Mouse (Mus musculus) cerebellum, adult 9-10 months (tissue): Measurements from ENCODE around the gene Car14.
A peak's percentile ranks its signal among the peaks of the same experiment; 100 is the strongest.

ENCODE experiments used
- DNase-seq: peaks from one replicate; pipeline ENCODE4 v3.0.0; 2022

The Car14 gene

DNA sequence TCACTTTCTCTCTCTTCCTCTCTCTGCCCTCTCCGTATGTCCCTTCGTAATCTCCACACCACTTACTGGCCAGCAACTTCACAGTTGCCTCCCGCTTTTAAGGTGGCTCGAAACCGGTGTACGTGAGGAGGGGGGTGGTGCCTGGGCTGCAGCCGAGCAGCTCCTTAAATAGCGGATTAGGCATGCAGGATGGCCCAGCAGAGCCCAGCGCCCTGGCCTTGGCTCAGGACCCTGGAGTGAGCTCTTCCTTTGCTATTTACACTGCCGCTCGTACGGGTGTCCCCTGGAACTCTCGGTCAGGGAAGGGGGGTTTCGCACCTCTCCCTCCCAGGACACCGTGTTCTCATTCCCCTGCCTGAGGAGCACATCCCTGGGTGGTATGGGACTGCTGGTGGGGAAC lies at the start of gene Car14:
Gene Car14 (minus strand): TSS at position 124 of the 400 bp plus-strand sequence.
- no peak for DNase-seq

DNA sequence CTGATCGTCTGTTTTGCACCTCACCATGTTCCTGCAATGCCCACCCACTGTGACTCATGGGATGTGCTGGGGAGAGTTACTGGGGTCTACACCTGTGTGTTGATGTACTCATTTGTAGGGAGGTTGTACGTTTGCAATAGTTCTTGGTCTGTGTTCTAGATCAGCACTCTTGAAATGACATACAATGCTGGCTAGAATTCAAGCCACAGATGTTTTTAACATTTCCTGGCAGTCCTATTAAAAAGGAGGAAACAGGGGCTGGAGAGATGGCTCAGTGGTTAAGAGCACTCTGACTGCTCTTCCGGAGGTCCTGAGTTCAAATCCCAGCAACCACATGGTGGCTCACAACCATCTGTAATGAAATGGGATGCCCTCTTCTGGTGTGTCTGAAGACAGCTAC lies 49.0 kb upstream of the Car14 start:
- DNase-seq: no peak

DNA sequence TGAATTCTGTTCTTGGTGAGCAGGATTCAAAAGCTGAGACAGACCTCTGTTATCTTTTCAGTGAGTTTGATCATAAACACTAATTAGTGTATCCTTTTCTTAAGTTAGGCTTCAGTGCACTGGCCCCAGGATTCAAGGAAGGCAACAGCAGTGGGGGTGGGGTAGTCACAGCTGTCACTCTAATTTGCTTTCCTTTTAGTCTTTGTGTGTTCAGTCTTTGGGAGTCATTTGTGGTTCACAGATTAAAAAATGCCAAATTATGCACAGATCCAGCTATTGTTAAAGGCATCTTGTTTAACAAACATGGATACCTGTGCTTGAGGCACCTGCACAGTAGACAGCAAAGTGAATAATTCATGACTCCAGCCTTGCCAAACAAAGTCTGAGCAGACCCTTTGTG lies 48.5 kb upstream of the Car14 start:
- DNase-seq: no peak

DNA sequence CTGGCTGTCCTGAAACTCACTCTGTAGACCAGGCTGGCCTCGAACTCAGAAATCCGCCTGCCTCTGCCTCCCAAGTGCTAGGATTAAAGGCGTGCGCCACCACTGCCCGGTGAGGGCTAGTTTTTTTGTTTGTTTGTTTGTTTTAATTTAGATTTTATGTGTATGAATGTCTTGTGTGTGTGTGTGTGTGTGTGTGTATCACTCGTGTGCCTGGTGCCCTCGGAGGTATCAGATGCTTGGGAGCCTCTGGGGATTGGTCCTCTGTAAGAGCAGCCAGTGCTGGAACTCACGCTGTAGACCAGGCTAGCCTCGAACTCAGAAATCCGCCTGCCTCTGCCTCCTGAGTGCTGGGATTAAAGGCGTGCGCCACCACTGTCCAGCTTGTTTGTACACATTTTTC lies 47.1 kb upstream of the Car14 start:
- DNase-seq: peak; percentile 53

DNA sequence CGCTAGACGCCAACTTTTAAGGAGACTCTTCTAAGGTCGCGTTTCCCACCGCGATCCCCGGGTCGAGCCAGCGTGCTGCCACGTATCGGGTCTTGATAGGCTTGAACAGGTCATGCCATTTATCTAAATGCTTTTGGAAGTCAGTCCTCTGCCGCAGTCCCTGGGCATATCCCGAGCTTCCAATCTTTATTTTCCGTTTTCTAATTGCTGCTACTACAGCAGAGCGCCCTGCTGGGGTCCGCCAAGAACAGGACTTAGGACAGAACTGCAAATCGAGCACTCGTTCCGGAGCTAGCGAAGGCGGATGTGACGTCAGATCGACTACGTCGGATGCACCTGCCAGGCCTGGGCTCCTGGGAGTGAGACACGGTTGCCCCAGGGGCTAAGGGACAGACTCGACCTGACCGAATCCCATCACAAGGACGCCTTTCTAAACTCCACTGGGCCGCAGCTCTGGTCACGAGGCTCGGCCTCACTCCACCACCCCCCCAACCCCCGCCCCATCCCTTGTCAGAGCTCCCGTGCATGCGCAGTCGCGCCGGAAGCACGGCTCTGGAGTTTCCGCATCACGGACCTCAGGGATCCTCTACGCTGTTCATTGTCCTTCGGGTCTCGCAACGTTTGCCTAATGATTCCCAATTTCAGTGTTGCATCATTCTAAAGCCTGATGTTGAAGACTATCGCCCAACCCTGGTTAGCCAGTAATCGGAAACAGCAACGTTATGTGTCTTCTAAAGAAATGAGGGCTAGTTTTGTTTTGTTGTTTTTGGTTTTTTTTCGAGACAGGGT lies 46.5 kb upstream of the Car14 start:
- DNase-seq: peak; percentile 95

DNA sequence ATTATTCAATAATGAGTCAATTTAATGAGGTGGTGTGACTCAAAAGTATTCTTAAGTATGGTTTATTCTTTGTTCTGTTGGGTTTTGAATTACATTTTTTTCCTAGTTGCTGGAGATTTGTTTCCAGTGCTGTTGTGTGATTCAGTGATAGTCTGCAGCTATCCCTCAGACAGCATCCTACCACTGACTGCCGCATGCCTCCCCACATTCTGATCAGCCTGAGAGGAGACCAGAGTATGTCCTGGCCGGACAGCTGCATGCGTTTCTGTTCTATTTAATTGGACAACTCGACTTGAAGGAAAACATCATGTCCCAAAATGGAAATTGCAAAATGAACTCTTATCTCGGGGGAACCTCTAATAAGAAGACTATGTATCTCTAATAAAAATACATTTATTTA lies 43.8 kb upstream of the Car14 start:
- no peak for DNase-seq

DNA sequence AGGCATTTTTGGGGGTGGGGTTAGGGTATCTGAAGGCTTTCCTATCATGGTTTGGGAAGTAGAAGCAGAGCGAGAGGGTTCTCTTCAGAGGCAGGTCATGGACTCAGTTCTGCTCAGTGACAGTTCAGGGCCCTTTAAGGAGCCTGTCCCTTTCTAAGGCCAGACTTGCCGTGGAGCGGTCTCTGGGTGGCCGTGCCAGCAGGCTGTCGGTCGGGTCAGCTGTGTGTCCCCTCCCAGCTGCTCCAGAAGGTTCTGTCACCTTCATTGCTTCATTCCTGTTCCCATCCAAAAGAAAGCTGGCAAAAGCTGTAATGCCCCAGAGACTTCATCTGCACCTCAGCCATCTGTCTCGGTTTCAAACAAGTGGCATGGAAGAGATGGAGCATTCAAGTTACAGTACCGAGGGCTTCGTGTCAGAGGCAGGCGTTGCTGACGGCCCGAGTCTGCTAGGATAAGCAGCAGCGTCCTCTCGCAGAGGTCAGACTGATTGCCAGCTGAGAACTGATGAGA lies 41.3 kb upstream of the Car14 start:
- DNase-seq: no peak

DNA sequence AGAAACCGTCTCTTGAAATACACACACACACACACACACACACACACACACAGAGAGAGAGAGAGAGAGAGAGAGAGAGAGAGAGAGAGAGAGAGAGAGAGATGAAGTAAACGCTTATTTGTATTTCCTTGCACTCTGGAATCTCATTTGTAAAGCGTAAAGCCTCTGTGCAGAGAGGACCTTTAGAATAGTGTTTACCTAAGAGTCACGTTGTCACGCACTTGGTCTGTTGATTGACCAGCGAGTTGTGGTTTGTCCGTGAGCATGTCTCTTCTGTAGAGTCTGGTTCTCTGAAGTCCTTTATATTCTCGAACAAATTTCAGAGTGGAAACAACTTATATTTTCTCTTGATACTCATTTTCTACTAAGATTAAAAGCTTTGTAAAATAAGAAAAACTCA lies 40.3 kb upstream of the Car14 start:
- DNase-seq: no peak

DNA sequence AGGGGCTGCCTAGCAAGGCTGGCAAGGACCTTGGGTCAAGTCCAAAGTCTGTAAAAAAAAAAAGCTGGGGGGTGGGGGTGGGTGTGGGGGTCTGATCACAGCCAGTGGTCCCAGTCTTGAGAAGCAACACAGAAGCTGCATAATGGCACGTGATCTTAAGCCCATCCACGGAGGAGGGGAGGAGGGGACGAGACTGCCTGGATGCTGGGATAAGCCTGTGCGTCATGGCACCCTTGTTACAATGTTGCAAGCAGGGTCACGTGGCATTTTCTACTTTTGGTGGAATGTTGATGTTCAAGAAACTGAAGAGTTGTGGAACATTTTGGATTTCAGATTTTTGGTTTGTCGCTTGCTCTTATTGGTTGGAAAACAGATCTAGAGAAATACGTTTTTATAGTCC lies 38.7 kb upstream of the Car14 start:
- DNase-seq: no peak

DNA sequence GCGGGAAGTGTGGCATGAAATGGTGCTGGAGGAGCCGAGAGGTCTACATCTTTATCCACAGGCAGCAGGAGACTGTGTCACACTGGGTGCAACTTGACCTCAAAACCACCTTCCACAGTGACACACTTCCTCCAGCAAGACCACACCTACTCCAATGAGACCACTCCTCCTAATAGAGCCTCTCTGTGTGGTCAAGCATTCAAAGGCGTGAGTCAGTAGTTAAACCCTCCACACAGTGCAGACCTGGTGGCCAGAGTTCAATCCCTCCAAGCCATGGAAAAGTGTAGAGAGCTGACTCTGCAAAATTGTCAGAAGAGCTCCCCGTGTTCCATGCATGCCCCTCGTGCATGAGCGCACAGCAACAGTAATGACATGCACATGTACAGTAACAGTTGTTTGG lies 38.3 kb upstream of the Car14 start:
- no peak for DNase-seq

DNA sequence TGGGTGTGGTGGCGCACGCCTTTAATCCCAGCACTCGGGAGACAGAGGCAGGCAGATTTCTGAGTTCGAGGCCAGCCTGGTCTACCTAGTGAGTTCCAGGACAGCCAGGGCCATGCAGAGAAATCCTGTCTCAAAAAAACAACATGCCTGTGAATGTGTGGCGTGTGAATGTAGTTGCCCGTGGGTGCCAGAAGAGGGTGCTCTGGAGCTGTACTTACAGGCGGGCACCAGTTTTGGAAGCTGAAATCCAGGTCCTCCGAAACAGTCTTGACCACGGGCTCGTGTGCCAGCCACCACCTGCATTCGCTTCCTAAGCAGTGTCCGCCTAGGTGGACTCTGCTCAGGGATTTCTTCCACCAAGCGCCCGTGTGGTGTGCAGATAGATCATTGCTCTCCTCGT lies 34.3 kb upstream of the Car14 start:
- DNase-seq: no peak

DNA sequence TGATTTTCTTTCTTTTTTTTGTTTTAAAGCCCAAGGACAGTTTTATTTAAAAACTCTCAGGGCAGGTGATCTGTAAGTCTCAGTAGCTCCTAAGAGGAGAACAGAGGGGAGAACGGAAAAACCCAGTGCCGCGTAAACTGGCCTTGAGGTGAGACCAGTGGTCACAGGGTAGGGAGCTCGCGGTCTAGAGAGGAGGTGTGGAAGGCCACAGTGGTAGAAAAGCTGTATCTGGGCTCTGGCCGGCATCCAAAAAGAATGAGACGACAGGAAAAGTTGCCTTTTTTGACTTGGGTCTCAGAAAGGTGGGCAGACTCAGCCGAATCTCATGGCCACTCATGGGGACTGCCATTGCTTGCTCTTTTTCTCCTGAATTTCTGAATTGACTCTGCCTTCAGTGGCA lies 33.7 kb upstream of the Car14 start:
- no peak for DNase-seq

DNA sequence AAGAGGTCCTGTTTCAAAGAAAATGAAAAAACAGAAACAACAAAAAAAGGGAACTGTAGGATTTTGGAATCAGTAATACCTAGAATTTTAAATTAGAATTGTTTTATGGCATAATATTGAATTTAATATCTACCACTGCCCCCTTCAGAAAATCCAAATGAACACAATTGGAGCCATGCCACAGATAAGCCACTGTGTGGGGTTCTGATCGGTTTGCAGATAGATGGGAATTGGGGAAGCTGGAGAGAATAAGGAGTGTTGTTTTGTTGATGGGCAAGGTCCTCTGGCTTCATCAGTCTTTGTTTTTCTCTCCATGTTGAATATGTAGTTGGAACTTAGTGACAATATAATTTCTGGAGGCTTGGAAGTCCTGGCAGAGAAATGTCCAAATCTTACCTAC lies 30.0 kb upstream of the Car14 start:
- DNase-seq: no peak

DNA sequence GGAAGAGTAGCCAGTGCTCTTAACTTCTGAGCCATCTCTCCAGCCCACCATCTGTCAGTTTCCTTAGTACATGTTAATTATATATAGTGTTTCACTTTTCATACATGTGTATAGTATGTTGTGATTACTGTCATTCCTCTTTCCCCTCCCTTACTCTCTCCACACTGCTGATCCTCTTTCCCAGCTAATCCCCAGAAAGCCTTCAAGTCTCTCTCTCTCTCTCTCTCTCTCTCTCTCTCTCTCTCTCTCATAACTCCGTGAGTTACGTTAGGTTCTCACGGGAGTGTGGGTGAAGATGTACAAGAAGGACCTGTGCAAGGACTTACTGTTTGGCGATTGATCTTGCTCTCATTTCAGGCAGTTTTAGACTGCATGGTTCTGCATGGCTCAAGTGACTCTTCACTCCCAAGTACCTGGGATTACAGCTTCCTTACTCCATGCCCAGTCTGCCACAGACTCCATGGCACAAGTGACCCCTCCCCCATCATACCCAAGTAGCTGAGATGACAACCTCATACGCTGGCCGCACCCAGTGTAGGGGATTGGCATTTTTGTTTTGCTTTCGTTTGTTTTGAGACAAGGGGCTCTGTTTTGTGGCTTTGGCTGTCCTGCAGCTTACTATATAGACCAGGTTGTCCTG lies 28.7 kb upstream of the Car14 start:
- DNase-seq: no peak

DNA sequence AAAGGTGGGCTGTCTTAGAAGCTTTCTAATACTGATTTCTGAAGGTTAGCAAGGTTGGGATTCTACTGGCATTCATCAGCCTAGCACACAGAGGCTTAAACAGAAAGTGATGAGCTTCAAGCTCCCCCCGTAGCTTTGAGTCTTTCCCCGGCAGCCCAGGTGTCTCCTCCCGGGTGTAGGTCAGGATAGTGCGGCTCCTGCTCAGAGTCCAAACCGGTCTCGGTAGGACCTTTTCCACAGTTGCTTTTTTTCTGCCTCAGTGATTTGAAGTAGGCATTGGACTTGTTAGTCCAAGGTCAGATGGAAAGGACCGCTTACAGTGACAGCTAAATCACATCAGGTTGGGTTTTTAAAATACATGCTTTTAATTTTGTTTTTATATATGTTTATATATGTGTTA lies 28.1 kb upstream of the Car14 start:
- DNase-seq: no peak

DNA sequence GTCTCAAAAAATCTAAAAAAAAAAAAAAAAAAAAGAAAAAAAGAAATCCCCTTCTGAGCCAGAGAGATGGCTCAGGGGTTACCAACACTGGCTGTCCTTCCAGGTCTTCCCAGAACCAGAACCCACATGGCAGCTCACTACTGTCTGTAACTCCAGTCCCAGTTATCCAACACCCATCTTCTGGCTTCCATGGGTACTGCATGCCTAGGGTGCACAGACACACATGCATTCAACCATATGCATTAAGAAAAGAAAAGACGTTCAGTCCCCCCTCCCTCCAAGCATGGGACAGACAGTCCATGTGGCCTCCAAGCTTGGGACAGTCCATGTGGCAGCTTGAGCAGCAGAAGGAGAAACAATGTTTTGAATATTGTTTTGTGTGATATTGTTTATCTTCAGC lies 27.7 kb upstream of the Car14 start:
- no peak for DNase-seq

DNA sequence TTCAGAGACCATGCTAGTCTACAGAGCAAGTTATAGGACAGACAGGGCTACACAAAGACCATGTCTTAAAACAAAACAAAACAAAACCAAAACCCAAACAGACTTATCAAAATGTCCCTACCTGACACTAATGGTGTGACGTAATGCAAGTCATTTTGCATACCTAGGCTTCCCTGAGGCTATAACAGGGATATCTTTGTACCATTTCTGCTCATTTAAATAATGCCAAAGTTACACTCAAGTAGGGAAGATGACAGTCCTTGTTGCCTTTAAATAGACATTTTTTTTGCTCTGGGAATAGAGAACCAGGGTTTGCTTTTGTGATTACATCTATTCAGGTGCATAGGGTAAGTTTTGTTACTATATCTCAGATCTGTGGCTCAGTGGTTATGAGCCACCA lies 27.0 kb upstream of the Car14 start:
- DNase-seq: no peak

DNA sequence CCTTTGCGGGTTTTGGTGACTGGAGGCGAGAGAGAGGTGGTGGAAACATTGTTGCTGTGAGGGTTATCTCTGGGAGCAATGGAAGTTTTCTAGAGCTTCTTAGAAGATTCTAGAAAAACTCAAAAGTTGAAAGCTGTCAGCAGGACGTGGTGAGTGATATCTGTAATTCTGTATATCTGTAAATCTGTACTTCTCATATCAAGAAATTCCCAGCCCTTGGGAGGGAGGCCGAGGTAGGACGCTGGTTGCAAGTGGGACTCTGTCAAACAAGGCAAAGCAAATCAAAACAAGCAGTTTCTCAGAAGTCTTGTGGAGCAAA lies 25.9 kb upstream of the Car14 start:
- no peak for DNase-seq

DNA sequence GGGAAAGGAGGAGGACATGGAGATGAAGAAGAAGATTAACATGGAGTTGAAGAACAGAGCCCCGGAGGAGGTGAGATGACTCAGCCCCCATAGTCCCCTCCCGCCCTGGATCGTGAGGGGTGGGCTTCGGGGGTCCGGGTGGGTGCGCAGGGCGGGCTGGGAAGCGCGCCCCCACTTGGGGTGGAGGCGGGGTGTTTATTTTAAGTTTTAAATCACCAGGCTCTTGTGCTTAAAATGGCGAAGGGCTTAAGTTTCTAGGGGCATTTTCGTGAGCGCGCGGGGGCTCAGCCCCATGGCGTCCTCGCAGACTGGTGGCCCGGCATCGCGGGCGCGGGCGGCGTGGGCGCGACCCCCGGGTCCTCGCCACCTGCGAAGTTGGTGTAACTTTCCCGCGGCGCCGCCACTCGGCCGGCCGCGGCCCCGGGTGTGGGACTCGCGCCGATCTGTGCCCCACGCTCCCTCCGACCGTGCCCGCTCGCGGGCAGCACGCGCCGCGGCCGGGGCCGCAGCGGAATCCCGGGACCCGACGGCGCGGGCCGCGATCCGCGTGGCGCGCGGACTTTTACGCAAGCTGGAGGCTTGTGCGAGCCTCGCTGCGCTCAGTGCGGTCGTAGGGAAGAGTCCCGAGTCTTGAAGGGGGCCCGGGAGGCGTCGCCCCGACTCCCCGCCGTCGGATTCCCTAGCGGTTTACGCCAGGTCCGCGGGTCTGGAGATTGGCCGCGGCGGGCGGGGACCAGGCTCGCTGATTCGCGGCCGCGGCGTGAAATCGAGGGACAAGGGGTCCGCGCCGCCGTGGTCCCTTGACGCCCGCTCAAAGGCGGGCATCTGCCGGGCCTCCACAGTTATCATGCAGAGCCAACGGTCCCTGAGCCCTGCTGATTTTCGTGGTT lies 25.3 kb upstream of the Car14 start:
- no peak for DNase-seq

DNA sequence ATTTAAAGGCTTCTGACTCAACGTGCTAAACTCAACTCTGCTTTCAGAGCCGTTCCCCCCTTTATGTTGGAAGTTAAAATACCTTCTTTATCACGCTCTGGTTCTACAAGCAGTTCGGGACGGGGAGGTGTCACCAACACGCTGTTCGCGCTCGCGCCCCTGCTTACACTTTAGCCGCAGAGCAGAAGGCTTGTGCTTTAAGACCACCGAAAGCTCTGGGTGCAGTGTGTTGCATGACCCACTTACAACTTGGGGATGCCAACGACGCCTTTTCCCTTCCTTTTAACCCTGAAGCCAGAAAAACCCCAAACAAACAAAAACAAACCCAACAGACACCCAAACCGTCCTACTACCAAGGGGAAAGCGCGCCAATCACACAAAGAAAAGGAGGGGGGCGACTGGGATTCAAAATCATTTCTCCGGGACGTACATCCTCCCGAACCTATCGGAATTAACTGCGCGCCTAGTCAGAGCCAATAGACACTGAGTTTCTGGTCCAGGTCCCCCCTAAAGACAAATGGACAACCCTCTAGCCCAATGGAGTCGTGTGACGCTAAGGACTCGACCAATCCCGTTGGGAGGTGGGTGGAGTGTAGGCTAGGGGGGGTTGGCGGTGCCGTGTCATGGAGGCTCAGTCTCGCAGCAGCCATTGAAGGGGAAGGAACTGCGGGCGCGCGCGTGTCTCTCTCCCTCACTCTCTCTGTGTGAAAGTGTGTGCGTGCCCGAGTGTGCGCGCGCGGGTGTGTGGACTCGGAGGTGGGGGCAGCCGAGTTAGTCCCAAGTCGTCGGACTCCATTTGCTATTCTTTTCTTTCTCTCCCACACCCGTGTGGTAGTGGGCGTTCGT lies 24.4 kb upstream of the Car14 start, which contains the start of gene Anp32e:
Gene Anp32e (plus strand): TSS at position 589 of the 846 bp plus-strand sequence.
- DNase-seq: peak; percentile 99

DNA sequence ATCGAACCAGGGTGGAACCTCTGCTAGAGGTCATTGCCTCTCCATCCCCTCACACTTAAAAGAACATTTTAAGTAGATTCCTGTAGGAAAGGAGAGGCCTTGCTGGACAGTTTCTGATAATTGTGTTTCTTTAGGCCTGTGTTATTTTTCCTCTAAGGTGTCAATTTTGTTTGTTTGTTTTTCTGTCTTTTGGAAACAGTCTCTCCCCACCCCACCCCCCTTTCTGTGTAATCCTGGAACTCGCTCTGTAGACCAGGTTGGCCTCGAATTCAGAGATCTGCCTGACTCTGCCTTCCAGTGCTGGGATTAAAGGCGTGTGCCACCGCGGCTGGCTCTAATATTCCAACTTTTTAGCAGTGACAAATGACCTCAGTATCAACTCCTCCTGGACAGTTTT lies 23.8 kb upstream of the Car14 start:
- DNase-seq: no peak

DNA sequence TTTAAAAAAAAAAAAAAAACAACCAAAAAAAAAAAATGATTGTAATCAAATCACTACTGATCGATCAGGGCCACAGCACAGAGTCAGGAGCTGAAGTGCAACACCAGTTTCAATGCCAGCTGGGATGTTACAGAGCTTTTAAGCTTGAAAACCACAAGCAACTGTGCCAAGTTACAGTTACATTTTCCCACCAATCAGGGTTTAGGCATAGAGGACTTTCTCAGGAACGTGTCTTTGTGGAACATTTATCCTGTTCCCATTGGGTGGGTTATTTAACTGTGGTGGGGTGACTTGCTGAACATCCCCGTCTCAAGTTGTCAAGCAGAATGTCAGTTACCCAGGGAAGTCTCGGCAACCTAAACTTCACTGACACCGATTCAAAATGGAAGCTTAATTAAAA lies 20.6 kb upstream of the Car14 start:
- DNase-seq: no peak

DNA sequence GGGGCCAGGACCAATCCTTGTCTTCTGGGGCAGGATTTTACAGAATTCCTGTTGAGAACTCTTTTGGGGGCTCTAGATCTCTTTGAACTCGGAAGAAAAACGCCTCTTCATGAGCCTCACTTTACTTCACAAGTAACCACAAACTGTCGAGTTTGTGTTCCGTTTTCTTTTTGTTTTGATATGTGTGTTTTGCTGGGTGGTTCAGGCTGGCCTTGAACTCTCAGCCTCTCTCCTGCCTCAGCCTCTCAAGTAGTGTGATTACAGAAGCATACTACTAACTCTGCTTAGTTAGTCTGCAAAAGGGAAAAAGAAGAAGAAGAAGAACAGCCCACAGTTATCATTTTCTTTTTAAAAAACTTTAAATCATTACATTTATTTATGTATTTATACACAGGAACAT lies 19.7 kb upstream of the Car14 start:
- DNase-seq: no peak
